Mouse (Mus musculus) cerebellum, adult 9-11 months (tissue): ENCODE measurements at regions not wholly inside any gene's neighbourhood (a gene's known extent, or its start where the extent isn't known, plus 50 kb on each side); places are given as distances from the start of the nearest gene placed in this dataset.

Experiments used
- DNase-seq: peaks from one replicate; pipeline ENCODE4 v3.0.0; 2022

- DNase-seq: no peak
Observed at GRCm38 (mm10) chr10:95030801-95031200, 86.2 kb upstream of the Plxnc1 start.

DNA sequence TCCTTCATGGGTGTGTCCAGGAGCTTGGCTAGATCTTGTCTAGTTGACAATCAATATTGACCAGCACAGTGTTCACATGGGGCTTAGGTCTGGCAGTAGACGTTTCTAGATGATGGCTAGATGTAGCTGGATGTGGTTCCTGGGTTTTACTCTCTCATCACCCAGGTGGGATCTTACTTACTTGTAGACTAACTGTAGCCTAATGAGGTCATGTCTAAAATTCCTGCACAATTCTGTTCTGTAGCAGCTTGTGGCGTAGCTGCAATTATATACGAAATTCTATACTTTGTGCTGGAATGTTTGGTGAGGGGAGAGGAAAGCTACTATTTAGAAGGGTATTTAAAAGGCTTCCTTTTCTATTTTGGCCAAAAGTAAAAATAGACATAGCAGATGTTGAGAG, 84.9 kb upstream of the Plxnc1 start:
- no peak for DNase-seq

GRCm38 (mm10) chr10:95025569-95026327, 81.1 kb upstream of the Plxnc1 start:
- no peak for DNase-seq

GRCm38 (mm10) chr10:95021209-95021608, 76.6 kb upstream of the Plxnc1 start:
- no peak for DNase-seq

GRCm38 (mm10) chr10:95016896-95017295, 72.3 kb upstream of the Plxnc1 start:
- no peak for DNase-seq

DNA sequence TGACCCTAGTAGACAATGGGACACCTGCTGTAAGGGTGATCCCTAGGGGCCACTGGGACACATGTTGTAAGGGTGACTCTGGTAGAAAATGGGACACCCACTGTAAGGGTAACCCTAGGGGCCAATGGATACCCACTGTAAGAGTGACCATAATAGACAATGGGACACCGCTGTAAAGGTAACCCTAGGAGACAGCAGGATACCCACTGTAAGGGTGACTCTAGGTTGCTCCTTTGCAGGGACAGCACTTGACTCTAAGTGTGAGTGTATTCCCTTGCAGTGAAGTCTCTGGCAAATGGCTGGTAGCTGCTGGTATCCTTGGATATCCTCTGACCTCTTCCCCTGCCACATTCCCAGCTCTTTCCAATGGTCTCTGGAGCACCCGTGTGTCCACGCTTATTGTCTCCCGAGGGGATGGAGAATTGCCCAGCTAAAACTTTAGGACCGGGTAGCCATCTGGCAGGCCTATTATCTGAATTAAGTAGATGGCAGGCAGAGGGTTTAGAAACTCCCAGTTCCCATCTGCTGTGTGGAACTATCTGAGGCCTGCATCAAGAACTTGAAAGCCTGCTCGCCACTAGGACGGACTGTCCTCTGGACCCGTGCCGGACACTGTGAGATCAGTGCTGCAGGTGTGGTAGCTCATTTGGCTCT, 70.8 kb upstream of the Plxnc1 start:
- peak; percentile 34 for DNase-seq

DNA sequence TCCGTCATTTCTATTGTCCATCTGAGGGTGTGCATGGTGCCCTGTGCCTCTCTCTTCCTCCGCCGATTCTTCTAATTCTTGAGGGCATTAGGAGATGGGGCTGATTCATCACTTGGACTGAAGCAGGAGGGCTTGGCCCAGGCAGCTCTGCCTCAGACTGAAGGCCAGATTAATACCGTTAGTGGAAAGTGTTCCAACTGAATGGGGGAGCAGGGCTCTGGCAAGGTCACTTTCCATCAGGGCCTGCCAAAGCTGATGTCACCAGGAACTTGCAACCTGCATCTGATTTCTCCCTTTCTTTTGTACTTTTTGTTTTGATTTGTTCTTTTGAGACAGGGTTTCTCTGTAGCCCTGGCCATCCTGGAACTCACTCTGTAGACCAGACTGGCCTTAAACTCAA, 69.3 kb upstream of the Plxnc1 start:
- DNase-seq: peak; percentile 55

DNA sequence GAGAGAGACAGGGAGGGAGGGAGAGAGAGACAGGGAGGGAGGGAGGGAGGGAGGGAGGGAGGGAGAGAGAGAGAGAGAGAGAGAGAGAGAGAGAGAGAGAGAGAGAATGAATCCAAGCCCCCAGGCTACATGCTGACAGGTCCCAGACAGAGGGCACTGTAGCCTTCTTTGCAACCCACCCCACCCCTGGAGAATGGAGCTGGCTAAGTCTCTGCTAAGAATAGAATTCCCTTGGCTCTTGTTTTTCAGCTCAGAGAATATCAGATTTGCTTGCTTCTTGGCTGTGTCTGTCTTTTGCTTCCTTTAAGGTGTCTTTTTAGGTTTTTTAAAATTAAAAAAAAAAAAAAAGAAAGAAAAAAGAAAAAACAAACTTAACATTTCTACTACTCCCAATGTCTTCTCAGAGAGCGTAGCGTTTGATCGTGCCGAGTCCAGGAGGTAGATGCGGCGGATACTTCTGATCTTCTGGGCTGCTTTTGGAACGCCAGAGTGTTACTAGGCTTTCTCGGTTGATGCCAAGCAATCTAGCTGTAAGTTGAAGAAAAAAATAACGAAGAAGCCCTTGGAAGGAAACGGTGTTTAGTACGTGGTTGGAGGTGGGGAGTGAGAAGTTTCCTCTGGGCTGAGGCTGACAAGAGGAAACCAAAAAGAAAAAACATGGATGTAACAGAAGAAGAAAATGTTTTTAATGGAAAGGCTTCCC, 68.7 kb upstream of the Plxnc1 start:
- no peak for DNase-seq

GRCm38 (mm10) chr10:95010333-95010732, 65.7 kb upstream of the Plxnc1 start:
- DNase-seq: no peak

DNA sequence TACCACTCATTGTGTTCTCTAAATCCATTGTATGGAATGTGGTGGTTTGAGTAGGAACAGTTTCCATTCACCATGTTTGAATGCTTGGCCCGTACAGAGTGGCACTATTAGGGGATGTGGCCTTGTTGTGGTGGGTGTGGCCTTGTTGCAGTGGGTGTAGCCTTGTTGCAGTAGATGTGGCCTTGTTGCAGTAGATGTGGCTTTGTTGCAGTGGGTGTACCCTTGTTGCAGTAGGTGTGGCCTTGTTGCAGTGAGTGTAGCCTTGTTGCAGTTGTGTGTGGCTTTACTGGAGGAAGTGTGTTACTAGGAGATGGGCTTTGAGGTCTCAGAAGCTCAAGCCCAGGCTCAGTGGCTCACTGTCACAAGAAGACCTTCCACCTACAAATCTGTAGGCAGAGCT, 64.4 kb upstream of the Plxnc1 start:
- no peak for DNase-seq

- DNase-seq: no peak
Observed at GRCm38 (mm10) chr10:95004065-95004763, 59.6 kb upstream of the Plxnc1 start.

- DNase-seq: no peak
Observed at GRCm38 (mm10) chr10:95003621-95004020, 59.0 kb upstream of the Plxnc1 start.

GRCm38 (mm10) chr10:95001650-95002049, 57.0 kb upstream of the Plxnc1 start:
- no peak for DNase-seq

- DNase-seq: no peak
Observed at GRCm38 (mm10) chr10:94999716-95000115, 55.1 kb upstream of the Plxnc1 start.
